Mouse (Mus musculus) heart, postnatal 0 days (tissue): Measurements from ENCODE around the gene Rab4a. TPM values are rescaled to one million over a fixed set of nuclear protein-coding genes. Genes with fewer than 3 reads are reported as not detected.

Experiments
- ATAC-seq: fragments of 200-750 bp; cut with Nextera tagmentation; 2 replicates; pipeline ENCODE4 v1.8.0; 2017; ENCODE audit warnings: low read depth, moderate number of reproducible peaks, moderate library complexity; ENCODE audit not compliant: insufficient read depth
- DNase-seq: peaks from one replicate; pipeline ENCODE4 v3.0.0-alpha.2; 2016; ENCODE audit warnings: low spot score
- H3K27ac ChIP-seq: fragments of 300-500 bp; sonication (generic); 2 replicates; pipeline ENCODE4 v1.5.1; 2014; ENCODE audit warnings: low read depth, mild to moderate bottlenecking
- H3K27me3 ChIP-seq: fragments of 300-500 bp; sonication (generic); 2 replicates; pipeline ENCODE4 v1.6.1; 2014; ENCODE audit warnings: low read length, mixed read lengths; ENCODE audit not compliant: control insufficient read depth, insufficient read depth
- H3K36me3 ChIP-seq: fragments of 300-500 bp; sonication (generic); replicated peaks from 2 replicates; pipeline ENCODE4 v1.6.1; 2014; ENCODE audit warnings: low read length, mixed read lengths; ENCODE audit not compliant: control insufficient read depth, insufficient read depth
- H3K4me1 ChIP-seq: fragments of 300-500 bp; sonication (generic); 2 replicates; pipeline ENCODE4 v1.6.1; 2014; ENCODE audit warnings: antibody characterized with exemption; ENCODE audit not compliant: control insufficient read depth, insufficient read depth
- H3K4me2 ChIP-seq: fragments of 300-500 bp; sonication (generic); 2 replicates; pipeline ENCODE4 v1.6.1; 2014; ENCODE audit warnings: low read depth, mild to moderate bottlenecking, low read length, moderate library complexity
- H3K4me3 ChIP-seq: fragments of 300-500 bp; sonication (generic); 2 replicates; pipeline ENCODE4 v1.5.1; 2014; ENCODE audit warnings: low read depth, low read length
- H3K9ac ChIP-seq: fragments of 300-500 bp; sonication (generic); replicated peaks from 2 replicates; pipeline ENCODE4 v1.6.1; 2014; ENCODE audit warnings: low read depth, low read length, mixed read lengths
- H3K9me3 ChIP-seq: fragments of 300-500 bp; sonication (generic); replicated peaks from 2 replicates; pipeline ENCODE4 v1.6.1; 2016; ENCODE audit warnings: low read length; ENCODE audit not compliant: control insufficient read depth
- CTCF ChIP-seq: IDR thresholded peaks from 2 replicates; pipeline ENCODE4 v1.5.1; 2016; ENCODE audit warnings: antibody characterized with exemption, control low read depth, low read depth
- EP300 ChIP-seq: IDR thresholded peaks from 2 replicates; pipeline ENCODE4 v1.6.1; 2016; ENCODE audit warnings: antibody characterized with exemption, low read depth
- WGBS: fragments of 180-500 bp; shearing (Covaris S2); extraction: QIAGEN DNeasy Blood & Tissue Kit; methylation state at CpG from one replicate; pipeline ENCODE4 v1.1.7; 2014; 5-methylcytosine and 5-hydroxymethylcytosine counted together
- polyA plus RNA-seq: library from polyadenylated mRNA; unstranded; fragments of >200 nt; fragmentation: Nextera tagmentation; extraction: Ambion mirVana; gene quantifications from 2 replicates; pipeline ENCODE4 v1.2.1, GENCODE M21; 2015
- total RNA-seq: library from RNA; depleted of rRNA; stranded (reverse); fragments of >200 nt; gene quantifications from 2 replicates; pipeline ENCODE4 v1.2.3, GENCODE M21; 2014; ENCODE audit warnings: low replicate concordance

Gene Rab4a
- total and polyA plus RNA-seq, 2 experiments from 2014 or later = 13.7 to 30.1 TPM

DNA sequence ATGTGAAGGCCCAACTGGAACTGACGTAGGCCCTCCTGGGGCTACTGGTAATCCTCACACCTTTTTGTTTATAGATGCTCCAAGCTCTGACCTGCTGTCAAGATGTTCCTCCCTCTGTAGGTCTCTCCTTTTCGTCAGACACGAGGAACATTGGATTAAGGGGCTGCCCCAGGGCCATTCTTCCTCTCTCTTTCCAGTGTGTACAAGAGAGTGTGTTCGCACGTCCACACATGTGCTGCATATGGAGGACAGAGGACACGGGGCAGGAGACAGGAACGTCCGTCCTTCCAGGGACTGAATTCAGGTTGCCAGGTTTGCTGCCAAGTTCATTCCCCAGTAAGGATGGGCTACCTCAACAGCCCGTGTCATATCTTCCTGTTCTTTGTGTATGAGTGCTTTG, 16.3 kb upstream of the Rab4a start:
- H3K4me2 ChIP-seq = no peak overlapping the region
- no peaks in the 10 kb centered on the region for H3K4me1 ChIP-seq
- no peaks in the 10 kb centered on the region for H3K9me3 ChIP-seq
- TF ChIP-seq CTCF (no peak), EP300 (no peak)
- no peak for DNase-seq
- H3K9ac ChIP-seq = no peak overlapping the region
- H3K4me3 ChIP-seq = no peak overlapping the region
- ATAC-seq = no peak
- 0 out of 2 replicates have a peak, but pooled peaks cover 5% of the 10 kb centered on the region for H3K27me3 ChIP-seq
- H3K36me3 ChIP-seq = no peaks in the 10 kb centered on the region
- WGBS = 68% methylated on average over 9 of the region's 9 CpGs
- no peak overlapping the region for H3K27ac ChIP-seq

DNA sequence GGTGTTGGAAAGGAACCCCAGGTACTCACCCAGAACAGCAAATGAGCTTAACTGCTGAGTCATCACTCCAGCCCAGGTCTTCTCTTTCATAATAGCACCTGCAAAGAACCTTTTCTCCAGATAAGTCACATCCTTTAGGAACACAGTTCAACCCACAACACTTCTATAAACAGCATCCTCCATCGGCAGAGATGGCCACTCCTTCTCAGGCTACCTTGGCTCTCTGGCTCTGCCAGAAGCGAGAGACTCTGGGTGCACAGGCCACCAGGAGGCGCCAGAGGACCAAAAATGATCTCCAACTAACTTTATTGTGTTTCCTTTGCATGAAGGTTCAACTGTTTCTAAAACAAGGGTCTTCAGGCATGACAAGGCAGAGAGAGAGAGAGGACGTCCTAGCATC, 15.8 kb upstream of the Rab4a start:
- TF ChIP-seq CTCF = peak; percentile 86
- no peak for TF ChIP-seq EP300
- Histone ChIP-seq H3K4me3 (no peak overlapping the region), H3K4me1 (no peaks in the 10 kb centered on the region), H3K36me3 (no peaks in the 10 kb centered on the region), H3K9ac (no peak overlapping the region), H3K4me2 (no peak overlapping the region), H3K9me3 (no peaks in the 10 kb centered on the region), H3K27me3 (0 out of 2 replicates have a peak, but pooled peaks cover 5% of the 10 kb centered on the region), H3K27ac (no peak overlapping the region)
- under 1% methylated on average over 4 of the region's 4 CpGs for WGBS
- peak; percentile 64 for DNase-seq
- ATAC-seq = no peak

- WGBS = 71% methylated on average over 16 of the region's 16 CpGs
- ATAC-seq = no peak
- Histone ChIP-seq H3K4me2 (no peak overlapping the region), H3K9me3 (no peaks in the 10 kb centered on the region), H3K4me1 (no peaks in the 10 kb centered on the region), H3K36me3 (no peaks in the 10 kb centered on the region), H3K9ac (no peak overlapping the region), H3K27me3 (0 out of 2 replicates have a peak, but pooled peaks cover 5% of the 10 kb centered on the region), H3K27ac (no peak overlapping the region), H3K4me3 (no peak overlapping the region)
- TF ChIP-seq EP300 (no peak), CTCF (no peak)
- DNase-seq = no peak
Observed at GRCm38 (mm10) chr8:123791101-123791844, 14.5 kb upstream of the Rab4a start.

GRCm38 (mm10) chr8:123791845-123792225, 13.9 kb upstream of the Rab4a start:
- Histone ChIP-seq H3K9ac (no peak overlapping the region), H3K4me3 (no peak overlapping the region), H3K4me1 (no peaks in the 10 kb centered on the region), H3K4me2 (no peak overlapping the region), H3K27ac (no peak overlapping the region), H3K36me3 (no peaks in the 10 kb centered on the region), H3K27me3 (no peaks in the 10 kb centered on the region), H3K9me3 (no peaks in the 10 kb centered on the region)
- WGBS = 77% methylated on average over 7 of the region's 7 CpGs
- ATAC-seq (no peak), DNase-seq (no peak)
- TF ChIP-seq EP300 (no peak), CTCF (no peak)

- Histone ChIP-seq H3K4me1 (no peaks in the 10 kb centered on the region), H3K4me2 (no peak overlapping the region), H3K9ac (no peak overlapping the region), H3K4me3 (no peak overlapping the region), H3K27me3 (no peaks in the 10 kb centered on the region), H3K9me3 (no peaks in the 10 kb centered on the region), H3K27ac (no peak overlapping the region), H3K36me3 (no peaks in the 10 kb centered on the region)
- no peak for DNase-seq
- TF ChIP-seq EP300 = no peak
- no peak for TF ChIP-seq CTCF
- 49% methylated on average over 10 of the region's 10 CpGs for WGBS
- ATAC-seq = no peak
Observed at GRCm38 (mm10) chr8:123793900-123794299, 11.9 kb upstream of the Rab4a start.

DNA sequence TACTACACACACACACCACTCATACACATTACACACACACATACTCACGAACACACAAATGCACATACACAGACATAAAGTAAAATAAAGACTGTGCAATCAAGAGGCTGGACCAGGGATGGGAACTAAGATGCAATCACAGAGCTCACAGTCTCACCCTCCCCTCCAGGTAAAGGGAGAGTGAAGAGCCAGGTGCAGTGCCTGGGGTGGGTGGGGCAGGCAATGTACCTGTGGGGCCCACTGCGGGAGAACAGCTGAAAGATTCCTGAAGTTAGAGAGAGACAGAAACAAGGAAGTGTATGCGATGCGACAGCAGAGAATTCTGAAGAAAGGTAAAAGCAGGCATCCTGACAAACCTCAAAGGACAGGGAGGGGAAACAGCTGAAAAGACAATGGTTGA, 11.0 kb upstream of the Rab4a start:
- H3K27me3 ChIP-seq = no peaks in the 10 kb centered on the region
- H3K4me1 ChIP-seq = no peaks in the 10 kb centered on the region
- TF ChIP-seq CTCF (no peak), EP300 (no peak)
- no peaks in the 10 kb centered on the region for H3K9me3 ChIP-seq
- no peak overlapping the region for H3K9ac ChIP-seq
- H3K36me3 ChIP-seq = no peaks in the 10 kb centered on the region
- H3K27ac ChIP-seq = no peak overlapping the region
- no peak overlapping the region for H3K4me2 ChIP-seq
- H3K4me3 ChIP-seq = no peak overlapping the region
- 74% methylated on average over 4 of the region's 4 CpGs for WGBS
- no peak for DNase-seq
- ATAC-seq = no peak
